Mouse (Mus musculus): ENCODE measurements around the gene Hspb1. TPM values are rescaled to one million over a fixed set of nuclear protein-coding genes. Genes with fewer than 3 reads are reported as not detected.
A peak's percentile ranks its signal among the peaks of the same experiment; 100 is the strongest.

The Hspb1 gene
- 100 to 1,000 TPM; 113 to 288 (median 256) TPM for total RNA-seq (2022)

DNA sequence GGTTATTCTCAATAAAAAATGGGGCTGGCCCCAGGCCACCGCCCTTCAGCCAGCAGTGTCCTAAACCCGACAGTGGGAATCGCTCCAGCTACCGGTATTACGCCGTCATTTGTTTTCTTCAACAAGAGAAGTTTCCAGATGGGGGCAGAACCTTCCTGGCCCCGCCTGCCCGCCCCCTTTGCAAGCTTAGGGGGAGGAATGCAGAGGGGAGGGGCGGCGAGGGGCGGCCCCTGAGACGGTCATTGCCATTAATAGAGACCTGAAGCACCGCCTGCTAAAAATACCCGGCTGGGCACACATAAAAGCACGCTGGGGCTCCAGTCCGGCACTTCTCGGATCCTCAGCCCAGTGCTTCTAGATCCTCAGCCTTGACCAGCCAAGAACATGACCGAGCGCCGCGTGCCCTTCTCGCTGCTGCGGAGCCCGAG is at the start of gene Hspb1:
Gene Hspb1 (plus strand): TSS at position 245 of the 428 bp plus-strand sequence.
- peak; percentile 89 for DNase-seq

DNA sequence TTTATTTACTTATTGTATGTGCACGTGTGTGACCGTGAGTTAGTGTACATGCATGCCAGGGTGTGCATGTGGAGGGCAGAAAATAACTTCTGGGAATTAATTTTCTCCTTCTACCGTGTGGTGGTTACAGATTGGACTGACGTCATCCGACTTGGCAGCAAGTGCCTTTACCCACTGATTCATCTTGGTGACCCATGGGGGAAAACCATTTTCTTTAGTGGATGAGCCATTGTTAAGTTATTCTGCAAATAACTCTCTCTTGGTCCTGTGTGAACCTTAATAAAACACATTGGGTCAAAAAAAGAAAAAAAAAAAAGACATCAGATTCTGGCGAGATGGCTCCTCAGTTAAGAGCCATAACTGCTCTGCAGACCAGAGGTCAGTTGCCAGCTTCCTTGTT is 46.1 kb upstream of the Hspb1 start:
- no peak for DNase-seq

DNA sequence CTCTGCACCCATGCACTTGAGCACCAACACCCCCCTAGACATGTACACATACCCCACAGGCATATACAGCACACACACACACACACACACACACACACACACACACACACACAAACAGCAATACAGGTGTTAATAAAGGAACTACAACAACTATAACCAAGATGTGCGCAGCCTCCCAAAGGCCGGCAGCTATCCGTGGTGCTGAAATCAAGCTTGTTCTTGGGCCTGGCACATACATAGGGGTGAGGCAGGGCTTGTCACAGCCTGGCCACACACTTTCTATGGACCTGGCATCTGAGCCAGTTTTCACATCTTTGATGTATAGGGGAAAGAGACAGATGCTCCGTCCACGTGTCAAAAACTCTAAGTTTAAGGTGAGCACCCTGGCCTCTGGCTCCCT is 44.3 kb upstream of the Hspb1 start:
- DNase-seq, result no peak

DNA sequence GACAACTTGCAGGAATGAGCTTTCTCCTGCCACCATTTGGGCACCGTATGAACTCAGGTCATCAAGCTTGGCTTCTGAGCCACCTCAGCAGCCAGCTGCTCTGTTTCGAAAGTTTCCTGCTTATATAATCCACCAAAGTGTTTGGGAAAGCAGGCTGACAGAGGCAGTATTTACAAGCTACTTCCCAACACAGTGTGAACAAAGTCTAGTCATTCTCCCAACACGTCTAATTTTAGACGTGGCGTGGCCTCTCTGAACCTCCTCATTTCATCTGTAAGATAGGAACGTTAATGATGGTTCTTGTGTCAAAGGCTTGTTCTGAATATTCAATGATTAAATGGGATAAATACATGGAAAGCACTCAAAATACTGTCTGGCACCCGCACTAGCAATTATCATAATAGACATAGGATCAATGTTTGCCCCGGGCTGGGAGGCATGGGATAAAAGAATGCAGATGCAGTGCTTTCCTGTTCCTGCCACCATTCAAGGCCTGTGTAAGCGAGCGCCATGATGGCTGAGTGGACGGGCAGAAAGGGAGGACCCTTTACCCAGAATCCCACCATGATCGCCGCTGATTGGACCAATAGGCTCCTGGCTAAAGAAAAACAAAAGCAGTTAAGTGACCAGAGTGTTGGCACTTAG is 41.9 kb upstream of the Hspb1 start:
- DNase-seq, result no peak

DNA sequence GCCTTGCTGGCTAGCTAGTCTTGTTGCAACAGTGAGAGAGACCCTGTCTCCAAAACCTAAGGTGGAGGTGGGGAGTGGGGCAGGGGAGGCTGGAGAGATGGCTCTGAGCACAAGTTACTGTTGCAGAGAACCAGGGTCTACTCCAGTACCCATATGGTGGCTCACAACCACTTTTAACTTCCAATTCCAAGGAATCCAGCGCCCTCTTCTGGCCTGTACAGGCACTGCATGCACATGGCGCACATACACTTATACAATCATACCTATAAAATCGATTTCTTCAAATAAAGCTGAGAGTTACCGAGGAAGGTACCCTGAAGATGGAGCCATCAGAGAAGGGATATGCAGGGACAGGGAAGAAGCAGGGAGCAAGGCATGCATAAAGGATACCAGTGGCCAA is 40.3 kb upstream of the Hspb1 start:
- DNase-seq, result no peak

DNA sequence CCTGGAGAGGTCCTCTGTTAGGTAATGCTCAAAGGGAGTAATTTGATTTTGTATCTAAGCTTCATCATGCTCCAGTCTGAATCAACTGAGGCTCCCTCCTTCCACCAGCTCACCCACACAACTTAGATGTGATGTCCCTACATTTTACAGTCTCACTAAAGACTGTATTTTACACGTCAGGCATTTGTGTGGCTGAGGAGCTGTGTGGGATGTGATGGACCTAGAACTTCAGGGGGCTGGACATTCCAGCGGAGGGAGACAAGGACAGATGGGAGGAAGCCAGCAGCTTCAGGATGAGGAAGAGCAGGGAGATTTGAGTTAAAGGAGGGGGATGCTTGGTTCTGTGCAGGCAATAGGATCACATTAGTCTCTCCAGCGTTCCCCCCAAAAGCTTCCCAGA is 39.8 kb upstream of the Hspb1 start:
- no peak for DNase-seq

DNA sequence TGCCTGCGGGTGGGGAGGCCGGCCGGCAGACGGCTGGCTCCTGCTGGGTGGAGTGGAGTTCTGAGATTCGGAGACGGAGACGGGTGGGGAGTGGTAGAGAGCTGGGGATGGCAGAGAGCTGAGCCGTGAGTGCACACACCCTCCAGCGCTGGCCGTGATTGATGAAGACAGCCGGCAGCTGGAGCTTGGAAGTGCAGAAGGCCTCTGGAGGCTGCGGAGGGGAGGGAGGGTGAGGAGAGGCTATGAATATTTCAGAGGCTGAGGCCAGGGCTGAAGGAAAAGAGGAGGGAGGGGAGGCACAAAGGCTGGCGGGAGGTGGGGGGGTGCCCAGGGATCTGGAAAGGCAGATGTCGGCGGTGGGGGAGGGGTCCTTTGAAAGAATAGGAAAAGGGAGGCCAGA is 36.7 kb upstream of the Hspb1 start:
- no peak for DNase-seq

DNA sequence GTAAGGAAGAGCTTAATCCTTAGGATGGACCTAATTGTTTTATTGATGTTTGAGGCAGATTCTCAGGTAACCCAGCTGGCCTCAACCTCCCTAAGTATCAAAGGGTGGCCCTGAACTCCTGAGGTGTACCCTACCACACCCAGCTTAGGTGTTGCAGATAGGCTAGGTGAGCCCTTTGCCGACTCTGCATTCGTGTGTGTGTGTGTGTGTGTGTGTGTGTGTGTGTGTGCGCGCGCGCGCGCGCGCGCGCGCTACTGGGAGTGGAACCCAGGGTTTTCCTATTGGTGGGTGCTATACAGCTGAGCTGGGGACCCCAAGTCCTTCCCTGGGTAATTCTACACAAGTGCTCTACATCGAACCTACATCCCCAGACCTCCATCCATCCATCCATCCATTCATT is 36.2 kb upstream of the Hspb1 start:
- no peak for DNase-seq

DNA sequence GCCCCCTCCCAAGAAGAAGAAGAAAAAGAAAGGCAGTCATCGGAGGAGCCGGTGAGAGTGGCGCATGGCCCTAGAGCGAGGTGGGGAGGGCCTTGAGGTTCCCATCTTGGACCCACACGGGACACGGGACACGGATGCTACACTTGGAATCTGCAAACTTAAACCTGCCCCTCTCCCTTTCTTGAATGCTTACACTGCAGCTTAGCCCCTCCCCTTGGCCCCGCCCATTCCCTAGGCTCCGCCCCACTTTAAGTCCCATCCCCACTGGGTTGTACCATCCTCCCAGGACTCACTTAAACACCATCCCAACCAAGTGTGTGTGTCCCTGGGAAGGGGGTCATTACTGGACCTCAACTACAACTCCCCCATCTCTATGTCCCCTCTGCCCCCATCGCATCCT is 35.3 kb upstream of the Hspb1 start:
- no peak for DNase-seq

DNA sequence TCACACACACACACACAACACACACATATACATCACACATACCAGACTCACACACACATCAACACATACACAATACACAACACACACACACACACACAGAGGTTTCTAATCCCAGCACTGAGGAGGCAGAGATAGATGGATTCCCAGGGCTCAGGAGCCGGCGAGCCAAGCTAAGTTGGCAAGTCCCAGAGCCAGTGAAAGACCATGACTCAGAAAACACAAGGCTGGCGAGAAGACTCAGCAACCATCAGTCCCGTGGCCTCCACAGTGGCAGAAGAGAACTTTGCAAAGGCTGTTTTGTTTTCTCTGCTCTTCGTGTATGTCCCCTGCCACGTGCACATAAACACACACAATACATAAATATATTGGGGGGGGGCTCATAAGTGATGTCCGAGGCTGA is 34.0 kb upstream of the Hspb1 start:
- DNase-seq, result no peak

DNA sequence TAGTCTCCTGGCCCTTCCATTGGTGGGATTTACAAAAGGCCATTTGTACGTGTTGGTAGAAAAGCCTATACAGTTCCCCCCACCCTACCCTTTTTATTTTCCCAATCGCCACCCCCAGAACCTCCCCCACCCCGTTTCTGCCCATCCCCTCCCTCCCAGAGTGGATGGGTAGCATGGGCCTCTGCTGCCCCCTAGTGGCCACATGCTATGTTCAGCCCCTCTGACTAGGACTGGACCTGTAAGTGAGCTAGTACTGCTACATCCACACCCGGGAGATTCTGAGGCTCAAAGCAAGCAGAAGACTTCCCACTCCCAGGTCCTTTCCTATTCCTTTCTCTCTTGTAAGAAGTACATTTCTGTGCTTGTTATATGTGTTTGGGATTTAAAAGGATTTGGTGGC is 32.6 kb upstream of the Hspb1 start:
- no peak for DNase-seq

DNA sequence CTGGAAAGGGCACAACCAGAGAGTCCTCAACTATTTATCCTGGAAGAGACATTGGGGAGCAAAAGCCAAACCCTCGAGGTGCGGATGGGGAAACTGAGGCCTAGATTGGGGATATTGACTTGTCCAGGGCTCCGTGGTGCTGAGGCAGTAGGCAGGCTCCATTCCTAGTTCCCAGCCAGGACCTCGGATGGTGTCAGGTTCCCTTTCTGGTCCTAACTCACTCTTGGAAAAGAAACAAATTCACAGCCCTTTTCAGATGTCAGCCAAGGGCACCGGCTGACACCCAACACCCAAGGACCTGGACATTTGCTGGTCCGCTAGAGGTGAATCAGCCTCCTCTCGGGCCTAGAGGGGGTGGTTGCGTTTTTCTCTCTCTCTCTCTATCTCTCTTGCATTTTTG is 21.1 kb upstream of the Hspb1 start:
- no peak for DNase-seq

DNA sequence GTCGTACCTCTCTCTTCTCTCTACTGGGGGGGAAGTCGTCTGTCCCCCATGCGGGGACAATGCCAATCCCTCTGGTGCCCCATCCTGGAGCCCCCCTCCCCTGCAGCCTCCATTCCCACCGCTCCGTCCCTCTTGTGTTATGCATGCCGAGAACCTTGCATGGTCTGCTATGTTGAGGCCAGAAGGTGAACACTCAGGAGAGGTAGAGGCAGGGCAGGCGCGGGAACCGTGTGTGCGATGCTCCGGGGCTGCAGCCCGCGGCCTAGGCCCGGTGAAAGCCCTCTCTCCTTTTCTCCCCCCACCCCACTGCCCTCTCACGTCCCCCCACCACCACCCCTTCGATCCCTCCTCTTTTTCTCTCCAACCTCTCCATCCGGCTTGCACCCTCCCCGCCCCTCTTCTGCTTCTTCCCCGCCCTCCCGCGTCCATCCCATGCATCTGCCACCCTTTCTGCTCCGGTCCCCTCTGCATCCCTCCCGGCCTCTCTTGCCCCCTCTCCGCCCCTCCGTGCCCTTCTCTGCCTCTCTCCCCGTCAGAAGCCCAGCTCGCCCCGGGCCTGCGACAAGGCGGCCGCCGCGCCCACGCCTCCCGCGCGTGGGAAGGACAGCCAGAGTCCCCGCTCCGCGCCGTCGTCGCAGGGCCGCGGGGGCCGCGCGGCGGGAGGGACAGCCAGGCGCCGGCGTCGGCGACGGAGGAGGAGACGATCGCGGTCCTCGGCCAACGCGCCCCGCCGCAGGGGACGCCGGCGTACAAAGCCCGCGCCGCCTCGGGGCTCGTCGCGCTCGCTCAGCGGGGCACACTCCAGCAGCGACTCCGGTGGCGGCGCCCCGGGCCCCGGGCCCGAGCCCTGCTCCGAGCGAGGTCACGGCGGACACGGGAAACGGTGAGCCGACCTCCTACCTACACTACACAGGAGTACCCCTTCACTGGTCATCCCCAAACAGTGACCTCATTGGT is 19.8 kb upstream of the Hspb1 start:
- DNase-seq, result no peak

DNA sequence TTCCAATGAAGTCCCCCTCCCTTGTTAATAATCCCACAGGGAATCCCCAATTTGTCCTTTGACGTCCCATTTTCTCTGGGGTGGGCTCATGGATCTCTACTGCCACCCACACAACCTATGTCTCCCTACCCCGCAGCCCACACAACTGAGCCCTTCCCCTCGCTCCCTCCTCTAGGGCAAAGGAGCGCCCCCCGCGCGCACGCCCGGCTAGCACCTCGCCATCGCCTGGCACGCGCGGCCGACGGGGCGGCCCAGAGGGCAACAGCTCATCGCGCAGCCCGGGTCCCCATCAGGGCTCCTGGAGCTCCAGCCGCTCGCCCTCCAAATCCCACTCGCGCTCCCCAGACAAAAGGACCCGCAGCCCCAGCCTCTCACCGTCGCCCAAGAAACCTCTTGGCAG is 19.1 kb upstream of the Hspb1 start:
- DNase-seq, result no peak

DNA sequence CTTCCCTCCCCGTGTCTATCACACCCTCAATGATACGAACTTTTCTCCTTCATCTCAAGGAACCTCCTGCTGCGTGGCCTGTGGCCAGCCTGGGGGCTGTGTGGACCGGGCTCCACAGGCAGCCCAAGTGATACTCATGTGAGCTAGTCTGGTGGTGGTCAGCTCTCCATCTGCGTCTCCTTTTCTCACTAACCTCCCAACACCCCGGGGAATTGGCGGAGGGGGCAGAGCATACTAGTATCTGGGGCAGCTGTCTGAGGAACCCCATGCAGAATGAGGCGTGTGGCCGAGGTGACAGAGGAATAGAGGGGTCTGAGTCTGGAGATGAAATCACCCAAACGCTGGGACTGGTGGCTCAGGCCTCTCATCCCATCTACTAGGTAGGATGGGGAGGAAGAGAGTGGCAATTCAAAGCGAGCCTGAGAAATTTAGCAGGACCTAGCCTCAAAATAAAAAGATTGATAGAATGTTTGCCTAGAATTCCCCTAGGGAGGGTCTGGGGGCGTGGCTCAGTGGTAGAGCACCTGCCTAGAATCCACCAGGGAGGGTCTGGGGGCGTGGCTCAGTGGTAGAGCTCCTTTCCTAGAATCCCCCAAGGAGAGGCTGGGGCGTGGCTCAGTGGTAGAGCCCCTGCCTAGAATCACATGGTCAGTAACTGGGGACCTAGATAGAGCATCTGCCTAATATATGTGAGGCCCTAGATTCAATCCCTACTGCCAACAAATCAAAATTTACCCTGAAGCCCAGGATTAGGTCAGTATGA is 17.9 kb upstream of the Hspb1 start:
- DNase-seq, result no peak

DNA sequence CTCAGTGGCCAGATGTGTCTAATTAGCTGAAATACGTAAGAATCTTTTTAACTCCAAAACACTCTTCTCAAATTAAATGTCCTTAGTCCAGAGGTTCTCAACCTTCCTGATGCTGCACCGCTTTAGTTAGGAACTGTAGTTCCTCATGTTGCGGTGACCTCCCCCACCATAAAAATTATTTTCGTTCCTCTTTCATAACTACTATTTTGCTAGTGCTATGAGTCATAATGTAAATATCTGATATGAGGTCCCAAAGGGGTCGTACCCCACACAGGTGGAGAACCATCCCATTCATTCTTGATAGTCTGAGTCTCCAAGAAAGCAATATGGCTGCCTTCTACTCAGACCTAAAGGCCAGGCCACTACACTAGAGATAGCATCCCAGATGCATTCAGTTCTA is 17.2 kb upstream of the Hspb1 start:
- DNase-seq, result no peak

DNA sequence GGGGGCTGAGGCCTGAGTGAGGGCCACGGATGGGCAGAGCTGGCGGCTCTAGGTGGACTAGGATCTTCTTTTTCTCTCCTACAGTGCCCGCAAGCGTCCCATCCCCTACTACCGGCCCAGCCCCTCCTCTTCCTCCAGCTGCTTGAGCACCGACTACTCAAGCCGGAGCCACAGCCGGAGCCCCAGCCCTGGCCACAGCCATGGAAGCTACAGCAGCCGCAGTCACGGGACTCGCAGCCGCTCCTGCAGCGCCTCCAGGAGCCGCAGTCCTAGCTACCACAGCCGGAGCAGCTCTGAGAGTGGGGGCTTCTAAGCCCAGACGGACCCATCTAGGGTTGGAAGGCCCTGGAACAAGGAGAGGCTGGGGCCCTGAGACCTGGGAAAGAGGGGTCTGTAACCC is 14.7 kb upstream of the Hspb1 start:
- DNase-seq, result no peak

DNA sequence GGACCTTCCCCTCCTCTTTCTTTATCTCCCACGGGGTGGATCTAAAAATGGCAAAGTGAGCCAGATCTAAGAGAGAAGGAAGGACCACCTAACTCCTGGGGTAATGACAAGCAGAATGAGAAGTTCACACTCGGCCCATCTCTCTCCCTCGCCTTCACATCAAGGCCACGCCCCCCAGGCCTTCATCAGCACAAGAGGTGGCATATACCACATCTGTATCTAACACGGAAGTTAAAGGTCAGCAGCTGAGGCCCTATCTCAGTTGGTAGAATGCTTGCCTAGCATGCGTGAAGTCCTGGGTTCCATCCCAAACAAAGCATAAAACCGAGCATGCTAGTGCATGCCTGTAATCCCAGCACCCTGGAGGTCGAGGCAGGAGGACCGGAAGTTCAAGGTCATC is 14.0 kb upstream of the Hspb1 start:
- no peak for DNase-seq

DNA sequence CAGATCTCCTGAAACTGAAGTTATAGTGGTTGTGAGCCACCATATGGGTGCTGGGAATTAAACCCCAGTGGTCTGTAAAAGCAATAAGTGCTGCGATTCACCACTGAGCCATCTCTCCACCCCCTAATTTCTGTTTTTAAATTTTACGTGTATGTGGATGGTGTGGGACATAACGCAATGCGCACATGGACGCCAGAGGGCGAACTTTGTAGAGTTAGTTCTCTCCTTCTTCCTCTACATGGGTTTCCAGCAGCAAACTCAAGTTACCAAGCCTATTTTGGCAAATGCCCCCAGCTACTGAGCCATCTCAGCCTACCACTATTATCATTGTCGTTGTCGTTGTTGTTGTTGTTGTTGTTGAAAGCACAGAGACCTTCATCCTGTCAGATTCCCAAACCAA is 10.5 kb upstream of the Hspb1 start:
- no peak for DNase-seq

DNA sequence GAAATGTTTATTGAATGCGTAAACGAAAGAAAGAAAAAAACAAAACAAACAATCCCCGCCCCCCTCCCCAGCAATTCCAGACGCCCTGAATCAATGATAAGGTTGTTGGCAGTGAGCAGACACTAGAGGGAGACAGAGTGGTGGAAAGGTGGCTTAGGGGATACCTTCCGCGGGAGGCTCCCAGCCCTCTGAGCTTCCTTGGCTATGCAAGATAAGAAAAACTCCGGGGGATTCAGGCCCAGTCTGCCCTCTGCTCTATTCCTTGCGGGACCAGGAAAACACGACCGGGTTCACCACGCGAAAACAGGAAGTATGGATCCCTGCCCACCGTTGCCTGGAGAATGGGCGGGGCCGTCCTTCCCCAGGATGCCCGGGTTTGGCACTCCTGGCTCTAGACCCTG is 9.9 kb upstream of the Hspb1 start:
- peak; percentile 37 for DNase-seq

DNA sequence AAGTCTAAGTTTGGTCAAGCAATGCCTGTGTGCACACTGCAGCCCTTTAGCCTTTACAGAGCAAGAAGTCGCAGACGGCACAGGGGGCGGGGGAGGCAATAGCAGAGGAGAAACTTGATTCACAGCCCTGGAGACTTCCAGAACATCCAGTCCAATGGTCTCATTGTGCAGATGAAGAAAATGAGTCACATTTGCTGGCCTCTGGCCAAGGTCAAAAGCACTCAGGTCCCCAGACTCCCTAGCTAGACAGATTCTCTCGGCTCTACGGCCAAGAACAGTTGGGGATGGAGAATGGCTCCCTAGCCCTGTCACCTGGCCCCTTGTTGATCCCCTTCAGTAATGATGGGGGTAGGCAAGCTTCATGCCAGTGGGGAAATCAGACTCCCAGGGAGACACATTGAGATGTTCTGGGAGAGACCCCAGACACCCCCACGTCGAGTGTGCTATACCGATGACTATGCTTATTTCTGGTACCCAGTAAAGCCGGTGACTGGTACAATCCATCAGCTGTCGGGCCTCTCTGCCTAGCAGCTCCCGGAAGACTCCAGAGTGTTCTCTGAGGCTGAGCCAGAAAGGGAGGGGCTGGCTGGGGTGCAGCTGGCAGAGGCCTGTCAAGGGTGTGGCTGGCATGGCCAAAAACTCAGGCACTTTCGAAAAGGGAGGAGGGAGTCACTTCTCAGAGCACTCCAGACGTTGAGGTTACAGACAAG is 8.1 kb upstream of the Hspb1 start:
- peak; percentile 89 for DNase-seq

DNA sequence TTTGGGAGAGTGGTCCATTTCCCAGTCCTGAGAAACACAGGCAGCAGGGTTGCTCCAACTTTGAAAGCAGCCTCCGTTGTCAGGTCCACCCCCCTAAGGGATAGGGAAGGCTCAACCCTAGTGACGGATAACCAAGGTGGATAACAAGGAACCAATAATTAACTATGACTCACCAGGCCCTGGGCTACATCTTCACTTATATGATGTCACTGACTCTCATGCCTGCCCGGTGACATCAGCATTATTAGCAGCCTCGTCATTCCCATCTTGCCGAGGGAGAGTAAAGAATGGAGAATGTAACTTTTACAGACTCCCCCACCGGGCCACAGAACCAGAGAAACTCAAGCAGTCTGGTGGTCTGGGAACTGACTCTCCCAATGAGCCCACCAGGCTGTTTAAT is 3.1 kb upstream of the Hspb1 start:
- DNase-seq, result no peak
